Mouse (Mus musculus) testis, postnatal 14 days (tissue): ENCODE results near the gene Tap1.

Experiments used
- DNase-seq: peaks from one replicate; pipeline ENCODE4 v3.0.0; 2021; ENCODE audit warnings: low spot score

Tap1 gene

GRCm38 (mm10) chr17:34179913-34180859, 7.2 kb upstream of the Tap1 start:
- no peak for DNase-seq

GRCm38 (mm10) chr17:34183564-34184219, 3.7 kb upstream of the Tap1 start:
- no peak for DNase-seq

GRCm38 (mm10) chr17:34185526-34185925, 1.8 kb upstream of the Tap1 start:
- no peak for DNase-seq

GRCm38 (mm10) chr17:34186885-34187260, 480 bp upstream of the Tap1 start:
- DNase-seq: no peak

- DNase-seq: no peak
Observed at GRCm38 (mm10) chr17:34188010-34188409, 657 bp downstream of the Tap1 start.

GRCm38 (mm10) chr17:34188986-34189385, 1.6 kb downstream of the Tap1 start:
- DNase-seq: no peak

GRCm38 (mm10) chr17:34192852-34193251, 5.5 kb downstream of the Tap1 start:
- DNase-seq: no peak

- no peak for DNase-seq
Observed at GRCm38 (mm10) chr17:34193468-34193867, 6.1 kb downstream of the Tap1 start.

GRCm38 (mm10) chr17:34194723-34195122, 7.4 kb downstream of the Tap1 start:
- no peak for DNase-seq

- no peak for DNase-seq
Observed at GRCm38 (mm10) chr17:34196491-34196890, 9.1 kb downstream of the Tap1 start.

GRCm38 (mm10) chr17:34196941-34197894, 9.9 kb downstream of the Tap1 start, which contains the start of gene Psmb8:
Gene Psmb8 (plus strand): TSS chr17:34197721.
- peak; percentile 81 for DNase-seq

- no peak for DNase-seq
Observed at GRCm38 (mm10) chr17:34197904-34198520, 10.7 kb downstream of the Tap1 start.

GRCm38 (mm10) chr17:34198521-34198912, 11.2 kb downstream of the Tap1 start:
- no peak for DNase-seq

GRCm38 (mm10) chr17:34199050-34199619, 11.8 kb downstream of the Tap1 start:
- no peak for DNase-seq

- no peak for DNase-seq
Observed at GRCm38 (mm10) chr17:34200047-34200446, 12.7 kb downstream of the Tap1 start.

GRCm38 (mm10) chr17:34200772-34201505, 13.6 kb downstream of the Tap1 start:
- no peak for DNase-seq

- no peak for DNase-seq
Observed at GRCm38 (mm10) chr17:34201506-34202055, 14.2 kb downstream of the Tap1 start.

GRCm38 (mm10) chr17:34202760-34203442, 15.5 kb downstream of the Tap1 start:
- DNase-seq: no peak

- DNase-seq: no peak
Observed at GRCm38 (mm10) chr17:34203444-34203843, 16.1 kb downstream of the Tap1 start, which contains the start of gene Tap2. Gene Tap2 (plus strand): TSS chr17:34203527.
